Mouse (Mus musculus) MEL (cell line): ENCODE measurements around the gene Lrch3. TPM values are rescaled to one million over a fixed set of nuclear protein-coding genes. Genes with fewer than 3 reads are reported as not detected.
A peak's percentile ranks its signal among the peaks of the same experiment; 100 is the strongest.

Experiments
- DNase-seq: peaks from one replicate; pipeline ENCODE4 v3.0.0; 2011; ENCODE audit warnings: low read depth, low spot score
- H3K27ac ChIP-seq: 2 replicates; pipeline ENCODE4 v1.5.1; 2012; ENCODE audit warnings: low read depth, mild to moderate bottlenecking, control low read depth, low read length, moderate library complexity; ENCODE audit not compliant: control insufficient read depth
- H3K27me3 ChIP-seq, 2 experiments: fragments of 150-350 bp in 1 of 2; sonication (generic) in 1 of 2; 2 replicates each; pipeline ENCODE4 v1.6.1; 2012; ENCODE audit warnings: low read length in 2 of 2, mild to moderate bottlenecking in 2 of 2, improper control_type of control experiment in 1 of 2, moderate library complexity in 1 of 2; ENCODE audit not compliant: insufficient read depth in 2 of 2, control insufficient read depth in 1 of 2
- H3K36me3 ChIP-seq, 2 experiments: 2 replicates each; pipeline ENCODE4 v1.6.1; 2012 to 2014; ENCODE audit warnings: low read length in 2 of 2, improper control_type of control experiment in 1 of 2, inconsistent platforms in 1 of 2, mild to moderate bottlenecking in 1 of 2; ENCODE audit not compliant: insufficient read depth in 2 of 2, control insufficient read depth in 1 of 2
- H3K4me1 ChIP-seq, 2 experiments: fragments of 150-350 bp in 1 of 2; sonication (generic) in 1 of 2; 2 replicates each; pipeline ENCODE4 v1.6.1; 2012; ENCODE audit warnings: low read length in 2 of 2, improper control_type of control experiment in 1 of 2, mild to moderate bottlenecking in 1 of 2; ENCODE audit not compliant: insufficient read depth in 2 of 2, control insufficient read depth in 1 of 2
- H3K4me3 ChIP-seq, 2 experiments: fragments of 150-350 bp in 1 of 2; sonication (generic) in 1 of 2; 2 replicates each; pipeline ENCODE4 v1.5.1; 2012; ENCODE audit warnings: low read depth in 2 of 2, low read length in 2 of 2, mild to moderate bottlenecking in 2 of 2, moderate library complexity in 2 of 2, control low read depth in 1 of 2, improper control_type of control experiment in 1 of 2; ENCODE audit not compliant: control insufficient read depth in 1 of 2, insufficient read depth in 1 of 2
- H3K79me2 ChIP-seq: 2 replicates; pipeline ENCODE4 v1.6.1; 2012; ENCODE audit warnings: mild to moderate bottlenecking, low read length, moderate library complexity; ENCODE audit not compliant: control insufficient read depth, poor library complexity, insufficient read depth
- H3K9ac ChIP-seq: 2 replicates; pipeline ENCODE4 v1.6.1; 2012; ENCODE audit warnings: low read depth, mild to moderate bottlenecking, control low read depth, low read length, moderate library complexity; ENCODE audit not compliant: control insufficient read depth, poor library complexity, severe bottlenecking
- H3K9me3 ChIP-seq: fragments of 150-350 bp; sonication (generic); replicated peaks from 2 replicates; pipeline ENCODE4 v1.6.1; 2012; ENCODE audit warnings: mild to moderate bottlenecking, low read length, improper control_type of control experiment, moderate library complexity; ENCODE audit not compliant: insufficient read depth
- BHLHE40 ChIP-seq: IDR thresholded peaks from 2 replicates; pipeline ENCODE4 v1.6.1; 2012; ENCODE audit warnings: low read depth, mild to moderate bottlenecking, inconsistent platforms, low read length, improper control_type of control experiment, borderline replicate concordance
- E2F4 ChIP-seq: IDR thresholded peaks from 2 replicates; pipeline ENCODE4 v1.6.1; 2011; ENCODE audit warnings: low read depth, low read length, improper control_type of control experiment, borderline replicate concordance
- ELF1 ChIP-seq: IDR thresholded peaks from 2 replicates; pipeline ENCODE4 v1.6.1; 2014; ENCODE audit warnings: low read depth, mild to moderate bottlenecking, inconsistent platforms, low read length, improper control_type of control experiment, moderate library complexity
- GABPA ChIP-seq: IDR thresholded peaks from 2 replicates; pipeline ENCODE4 v1.6.1; 2012; ENCODE audit warnings: low read depth, mild to moderate bottlenecking, inconsistent platforms, low read length, improper control_type of control experiment, moderate library complexity
- GATA1 ChIP-seq: IDR thresholded peaks from 2 replicates; pipeline ENCODE4 v1.6.1; 2011; ENCODE audit warnings: low read depth, low read length, improper control_type of control experiment
- HCFC1 ChIP-seq: IDR thresholded peaks from 2 replicates; pipeline ENCODE4 v1.6.1; 2012; ENCODE audit warnings: low read depth, mild to moderate bottlenecking, inconsistent platforms, low read length, improper control_type of control experiment, moderate library complexity
- JUND ChIP-seq: IDR thresholded peaks from 2 replicates; pipeline ENCODE4 v1.6.1; 2011; ENCODE audit warnings: low read depth, mild to moderate bottlenecking, improper control_type of control experiment, low read length
- MAX ChIP-seq: IDR thresholded peaks from 2 replicates; pipeline ENCODE4 v1.6.1; 2011; ENCODE audit warnings: low read length, improper control_type of control experiment
- MEF2A ChIP-seq: IDR thresholded peaks from 2 replicates; pipeline ENCODE4 v1.6.1; 2014; ENCODE audit warnings: low read depth, mild to moderate bottlenecking, inconsistent platforms, low read length, improper control_type of control experiment; ENCODE audit not compliant: poor library complexity, insufficient replicate concordance, severe bottlenecking; ENCODE audit errors: extremely low read depth
- MXI1 ChIP-seq: IDR thresholded peaks from 2 replicates; pipeline ENCODE4 v1.6.1; 2011; ENCODE audit warnings: mild to moderate bottlenecking, low read depth, low read length, improper control_type of control experiment
- MYC ChIP-seq: IDR thresholded peaks from 2 replicates; pipeline ENCODE4 v1.6.1; 2011; ENCODE audit warnings: low read depth, mild to moderate bottlenecking, low read length, improper control_type of control experiment, moderate library complexity
- NELFE ChIP-seq: IDR thresholded peaks from 2 replicates; pipeline ENCODE4 v1.6.1; 2011; ENCODE audit warnings: low read depth, low read length, improper control_type of control experiment
- NRF1 ChIP-seq: IDR thresholded peaks from 2 replicates; pipeline ENCODE4 v1.6.1; 2014; ENCODE audit warnings: low read depth, mild to moderate bottlenecking, inconsistent platforms, low read length, improper control_type of control experiment, moderate library complexity; ENCODE audit not compliant: poor library complexity, insufficient read depth, severe bottlenecking
- POLR2A ChIP-seq, 2 experiments: IDR thresholded peaks; 2 replicates each; pipeline ENCODE4 v1.6.1; 2011 to 2012; ENCODE audit warnings: low read length in 2 of 2, mild to moderate bottlenecking in 2 of 2, control low read depth in 1 of 2, improper control_type of control experiment in 1 of 2, low read depth in 1 of 2, moderate library complexity in 1 of 2; ENCODE audit not compliant: control insufficient read depth in 1 of 2, insufficient read depth in 1 of 2, poor library complexity in 1 of 2
- POLR2AphosphoS2 ChIP-seq: IDR thresholded peaks from 2 replicates; pipeline ENCODE4 v1.6.1; 2011; ENCODE audit warnings: low read length, improper control_type of control experiment
- RAD21 ChIP-seq: IDR thresholded peaks from 2 replicates; pipeline ENCODE4 v1.6.1; 2011; ENCODE audit warnings: mild to moderate bottlenecking, low read depth, low read length, improper control_type of control experiment
- RCOR1 ChIP-seq: IDR thresholded peaks from 2 replicates; pipeline ENCODE4 v1.6.1; 2012; ENCODE audit warnings: low read depth, mild to moderate bottlenecking, inconsistent platforms, low read length, improper control_type of control experiment
- SIN3A ChIP-seq: IDR thresholded peaks from 2 replicates; pipeline ENCODE4 v1.6.1; 2012; ENCODE audit warnings: low read length, improper control_type of control experiment, inconsistent platforms
- SMC3 ChIP-seq: IDR thresholded peaks from 2 replicates; pipeline ENCODE4 v1.6.1; 2011; ENCODE audit warnings: low read depth, low read length, improper control_type of control experiment
- TBP ChIP-seq: IDR thresholded peaks from 2 replicates; pipeline ENCODE4 v1.8.0; 2011; ENCODE audit warnings: low read depth, low read length, improper control_type of control experiment
- TCF12 ChIP-seq: IDR thresholded peaks from 2 replicates; pipeline ENCODE4 v1.6.1; 2014; ENCODE audit warnings: low read depth, mild to moderate bottlenecking, inconsistent platforms, low read length, improper control_type of control experiment, moderate library complexity
- UBTF ChIP-seq: IDR thresholded peaks from 2 replicates; pipeline ENCODE4 v1.6.1; 2012; ENCODE audit warnings: low read depth, mild to moderate bottlenecking, inconsistent platforms, low read length, improper control_type of control experiment, moderate library complexity, borderline replicate concordance; ENCODE audit not compliant: insufficient read depth
- USF1 ChIP-seq: IDR thresholded peaks from 2 replicates; pipeline ENCODE4 v1.6.1; 2014; ENCODE audit warnings: low read depth, mild to moderate bottlenecking, inconsistent platforms, low read length, improper control_type of control experiment, moderate library complexity
- USF2 ChIP-seq, 2 experiments: IDR thresholded peaks; 2 replicates each; pipeline ENCODE4 v1.6.1; 2011 to 2012; ENCODE audit warnings: improper control_type of control experiment in 2 of 2, low read length in 2 of 2, borderline replicate concordance in 1 of 2, inconsistent platforms in 1 of 2, low read depth in 1 of 2, mild to moderate bottlenecking in 1 of 2; ENCODE audit not compliant: insufficient read depth in 1 of 2
- ZKSCAN1 ChIP-seq: IDR thresholded peaks from 2 replicates; pipeline ENCODE4 v1.6.1; 2012; ENCODE audit warnings: low read depth, mild to moderate bottlenecking, inconsistent platforms, low read length, improper control_type of control experiment, moderate library complexity
- ZMIZ1 ChIP-seq: IDR thresholded peaks from 2 replicates; pipeline ENCODE4 v1.6.1; 2012; ENCODE audit warnings: low read depth, mild to moderate bottlenecking, inconsistent platforms, low read length, improper control_type of control experiment, moderate library complexity
- ZNF384 ChIP-seq: IDR thresholded peaks from 2 replicates; pipeline ENCODE4 v1.6.1; 2012; ENCODE audit warnings: low read depth, mild to moderate bottlenecking, inconsistent platforms, low read length, improper control_type of control experiment
- polyA plus RNA-seq, 2 experiments: library from polyadenylated mRNA; stranded (reverse) in 1 of 2; unstranded in 1 of 2; fragments of >175 nt in 1 of 2; fragments of >200 nt in 1 of 2; gene quantifications; 2 replicates each; pipeline versions ENCODE4 v1.2.1 to v1.2.4; 2012; ENCODE audit warnings: low replicate concordance in 2 of 2, low read depth in 1 of 2; ENCODE audit not compliant: insufficient read length in 2 of 2, insufficient read depth in 1 of 2, missing spikeins in 1 of 2
- total RNA-seq: library from RNA; depleted of rRNA; stranded (reverse); fragments of 300-350 nt; gene quantifications from 2 replicates; pipeline ENCODE4 v1.2.3, GENCODE M21; 2012; rRNA removed

Lrch3 gene
- 8.6 and 9.5 TPM in 2 replicates for total RNA-seq
- 10 to 100 TPM in 1 of 2 experiments, not detected in 1; 17.0 TPM for polyA plus RNA-seq

GRCm38 (mm10) chr16:32913937-32914881 is at the start of gene Lrch3:
Gene Lrch3, plus strand, starts transcription at chr16:32914100.
- peaks cover 24% of the 10 kb centered on the region for H3K79me2 ChIP-seq
- peak; percentile 93 for DNase-seq
- TF ChIP-seq GATA1 (no peak), SMC3 (no peak), ZNF384 (no peak), HCFC1 (peak; percentile 70), NELFE (peak; percentile 96), MXI1 (peak; percentile 79), TBP (peak; percentile 31; the same call in 1 of the 2 replicates), USF1 (peak; percentile 13; the same call in 1 of the 2 replicates), ZMIZ1 (peak; percentile 85), ZKSCAN1 (no peak), UBTF (peak; percentile 92; the same call in 1 of the 2 replicates), GABPA (no peak), POLR2AphosphoS2 (peak; percentile 88; the same call in 1 of the 2 replicates), USF2 (IDR thresholded peaks at IDR 0.05; ENCODE audit: borderline replicate concordance in 1 of 2, insufficient read depth in 1 of 2, low read depth in 1 of 2, low read length in 2 of 2) (no peak), JUND (no peak), MEF2A (0 out of 2 replicates have a peak, but pooled peaks have one; percentile 10), MAX (peak; percentile 36; the same call in 1 of the 2 replicates), ELF1 (peak; percentile 14; the same call in 1 of the 2 replicates), POLR2A (IDR thresholded peaks at IDR 0.05; ENCODE audit: control insufficient read depth in 1 of 2, insufficient read depth in 1 of 2, low read depth in 1 of 2, low read length in 2 of 2, poor library complexity in 1 of 2) (peak; percentile 92 to 96), MYC (peak; percentile 73; the same call in 1 of the 2 replicates), SIN3A (peak; percentile 32), RAD21 (no peak), RCOR1 (no peak), NRF1 (peak; percentile 96), BHLHE40 (no peak), E2F4 (no peak), TCF12 (peak; percentile 69)
- TF ChIP-seq, all 39 proteins: peak for 16
- Histone ChIP-seq H3K9me3 (no peaks in the 10 kb centered on the region), H3K4me3 (peak within 1 kb of the TSS; percentile 85 to 98), H3K27ac (peak within 1 kb of the TSS; percentile 65), H3K27me3 (no peaks in the 10 kb centered on the region), H3K36me3 (peaks cover 2 to 28% of the 10 kb centered on the region in 2 experiments; a peak in 3 of 4 replicates), H3K9ac (peak within 1 kb of the TSS; percentile 96), H3K4me1 (peaks cover 10 to 20% of the 10 kb centered on the region in 2 experiments)
